ENCODE assay signal across 14 mouse cellular contexts in genomic region chr2:105803427-105803826, GRCm38 (mm10).
"Had no signal": no experiment of that assay in that cellular context is flagged by ENCODE, and none has a peak within 500 bp of the region (broad histone marks: within the 10 kb centered on the region; RNA-seq: fewer than 3 reads in every experiment).

No protein-coding gene starts in this region.

- H3K27me3 ChIP-seq: intestine, embryonic 15.5 days; kidney, embryonic 15.5 days; liver, embryonic 12.5 days had no signal

- H3K4me1 ChIP-seq: intestine, embryonic 15.5 days; kidney, embryonic 15.5 days; midbrain, embryonic 13.5 days had no signal

- ATAC-seq: intestine, embryonic 15.5 days; liver, embryonic 12.5 days; midbrain, embryonic 13.5 days had no signal

- H3K9me3 ChIP-seq: intestine, embryonic 15.5 days; kidney, embryonic 15.5 days; liver, embryonic 12.5 days; midbrain, embryonic 13.5 days had no signal

- H3K36me3 ChIP-seq: intestine, embryonic 15.5 days; kidney, embryonic 15.5 days; liver, embryonic 12.5 days; midbrain, embryonic 13.5 days had no signal

- H3K4me2 ChIP-seq: intestine, embryonic 15.5 days; kidney, embryonic 15.5 days; liver, embryonic 12.5 days; lung, embryonic 14.5 days; midbrain, embryonic 13.5 days had no signal

- H3K9ac ChIP-seq: intestine, embryonic 15.5 days; kidney, embryonic 15.5 days; liver, embryonic 12.5 days; lung, embryonic 14.5 days; midbrain, embryonic 13.5 days had no signal

- H3K27ac ChIP-seq: intestine, embryonic 15.5 days; kidney, embryonic 15.5 days; left cerebral cortex, adult 2 months; liver, embryonic 12.5 days; midbrain, embryonic 13.5 days had no signal

- DNase-seq: kidney, adult 11 months; kidney, adult 8-10 months; kidney, postnatal 10 days; kidney, postnatal 4 days; lung, embryonic 14.5 days; lung, postnatal 10 days; lung, postnatal 36 days; thymus, adult 18-20 months; thymus, postnatal 36 days had no signal

- H3K4me3 ChIP-seq: intestine, embryonic 15.5 days; kidney, embryonic 15.5 days; left cerebral cortex, adult 2 months; liver, embryonic 12.5 days; midbrain, embryonic 13.5 days had no signal
